Mouse (Mus musculus): ENCODE data around the gene Taf12. TPM values are rescaled to one million over a fixed set of nuclear protein-coding genes. Genes with fewer than 3 reads are reported as not detected.

Gene Taf12
- total and polyA plus RNA-seq, 3 experiments: 62.6 to 76.4 TPM; not detected in 1

DNA sequence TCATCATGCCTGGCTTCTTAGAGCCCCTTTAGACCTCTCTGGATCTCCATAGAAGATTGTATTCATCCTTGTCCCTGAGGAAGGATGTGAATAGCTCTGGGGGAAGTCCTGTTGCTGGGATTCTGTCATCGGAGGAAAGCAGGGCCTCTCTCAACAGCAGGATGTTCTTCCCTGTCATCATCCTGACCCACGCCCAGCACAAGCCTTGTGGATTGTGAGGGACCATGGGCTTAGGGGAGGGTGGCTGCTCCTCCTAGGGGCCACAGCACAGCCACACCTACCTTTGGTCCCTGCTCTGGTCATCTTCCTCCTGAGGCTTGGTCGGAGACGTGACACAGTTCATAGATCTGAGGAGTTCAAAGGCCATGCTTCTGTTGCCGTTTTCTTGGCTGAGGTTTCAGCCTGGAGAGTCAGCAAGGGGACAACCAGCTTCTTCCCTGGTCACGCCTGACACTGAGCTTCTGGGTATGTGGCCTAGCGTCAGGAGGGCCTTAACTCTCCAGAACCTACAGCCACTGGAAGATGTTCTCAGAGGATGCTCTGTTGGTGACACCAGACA lies 19.6 kb downstream of the Taf12 start:
- Histone ChIP-seq H3K79me2 (ENCODE audit: control insufficient read depth, insufficient read depth, low read length, poor library complexity) (no peaks in the 10 kb centered on the region), H3K9ac (ENCODE audit: control insufficient read depth, low read depth, low read length, poor library complexity, severe bottlenecking) (no peak overlapping the region), H3K27ac (ENCODE audit: control insufficient read depth, low read depth, low read length) (no peak overlapping the region), H3K36me3 (ENCODE audit: control insufficient read depth in 1 of 2, insufficient read depth in 2 of 2, low read length in 2 of 2) (peaks cover 0 to 2% of the 10 kb centered on the region in 2 experiments; a peak in 3 of 4 replicates), H3K9me3 (replicated peaks; ENCODE audit: insufficient read depth, low read length) (no peaks in the 10 kb centered on the region), H3K4me3 (ENCODE audit: control insufficient read depth in 1 of 2, insufficient read depth in 1 of 2, low read depth in 2 of 2, low read length in 2 of 2) (no peak overlapping the region), H3K27me3 (ENCODE audit: control insufficient read depth in 1 of 2, insufficient read depth in 2 of 2, low read length in 2 of 2) (no peaks in the 10 kb centered on the region), H3K4me1 (ENCODE audit: control insufficient read depth in 1 of 2, insufficient read depth in 2 of 2, low read length in 2 of 2) (peaks cover 0 to 4% of the 10 kb centered on the region in 2 experiments; a peak in 1 of 4 replicates)
- TF ChIP-seq ZC3H11A (IDR thresholded peaks at IDR 0.05; ENCODE audit: low read depth, low read length): no peak
- TF ChIP-seq CHD1 (IDR thresholded peaks at IDR 0.05; ENCODE audit: low read depth, low read length): no peak
- TF ChIP-seq ZKSCAN1 (IDR thresholded peaks at IDR 0.05; ENCODE audit: low read depth, low read length): no peak
- no peak for TF ChIP-seq TAL1 (IDR thresholded peaks at IDR 0.05; ENCODE audit: low read length)
- TF ChIP-seq MAX (IDR thresholded peaks at IDR 0.05; ENCODE audit: low read length): no peak
- no peak for TF ChIP-seq TCF12 (IDR thresholded peaks at IDR 0.05; ENCODE audit: low read depth, low read length)
- no peak for TF ChIP-seq SIN3A (IDR thresholded peaks at IDR 0.05; ENCODE audit: low read length)
- no peak for TF ChIP-seq USF2 (IDR thresholded peaks at IDR 0.05; ENCODE audit: borderline replicate concordance in 1 of 2, insufficient read depth in 1 of 2, low read depth in 1 of 2, low read length in 2 of 2)
- no peak for TF ChIP-seq MAZ (IDR thresholded peaks at IDR 0.05; ENCODE audit: low read depth, low read length)
- no peak for TF ChIP-seq SMC3 (IDR thresholded peaks at IDR 0.05; ENCODE audit: low read depth, low read length)
- no peak for TF ChIP-seq E2F4 (IDR thresholded peaks at IDR 0.05; ENCODE audit: borderline replicate concordance, low read depth, low read length)
- no peak for TF ChIP-seq POLR2A (IDR thresholded peaks at IDR 0.05; ENCODE audit: control insufficient read depth in 1 of 2, insufficient read depth in 1 of 2, low read depth in 1 of 2, low read length in 2 of 2, poor library complexity in 1 of 2)
- no peak for TF ChIP-seq TBP (IDR thresholded peaks at IDR 0.05; ENCODE audit: low read depth, low read length)
- TF ChIP-seq GATA1 (IDR thresholded peaks at IDR 0.05; ENCODE audit: low read depth, low read length): no peak
- no peak for DNase-seq (ENCODE audit: low read depth, low spot score)

DNA sequence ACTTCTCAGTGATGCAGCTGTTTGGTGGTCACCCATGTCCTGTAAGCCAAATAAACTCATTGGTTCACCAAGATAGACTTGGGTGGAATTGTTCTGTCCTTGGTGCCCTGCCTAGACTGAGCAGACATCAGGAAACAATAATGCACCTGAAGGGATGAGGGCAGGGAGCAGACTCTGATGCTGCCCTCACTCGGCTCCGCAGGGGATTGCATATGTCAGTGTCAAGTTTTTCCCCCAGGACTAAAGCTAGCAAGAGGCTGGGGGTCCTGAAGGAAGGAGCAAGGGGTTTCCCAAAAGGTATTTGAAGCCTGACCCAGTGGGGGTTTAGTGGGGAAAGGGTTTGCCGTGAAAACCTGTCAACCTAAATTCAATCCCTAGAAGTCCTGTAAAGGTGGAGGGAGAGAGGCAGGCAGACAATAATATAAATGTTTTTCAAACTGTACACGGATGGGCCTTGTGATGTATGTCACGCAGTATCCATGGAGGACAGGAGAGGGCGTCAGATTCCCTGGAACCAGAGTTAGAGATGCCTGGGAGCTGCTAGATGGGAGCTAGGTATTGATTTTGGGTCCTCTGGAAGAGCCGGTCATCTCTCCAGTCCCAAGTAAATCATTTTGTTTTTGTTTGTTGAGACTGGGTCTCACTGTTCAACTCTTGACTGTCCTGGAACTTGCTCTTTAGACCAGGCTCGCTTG lies 21.7 kb downstream of the Taf12 start:
- H3K79me2 ChIP-seq (ENCODE audit: control insufficient read depth, insufficient read depth, low read length, poor library complexity): no peaks in the 10 kb centered on the region
- H3K27me3 ChIP-seq (ENCODE audit: control insufficient read depth in 1 of 2, insufficient read depth in 2 of 2, low read length in 2 of 2): no peaks in the 10 kb centered on the region
- no peak overlapping the region for H3K27ac ChIP-seq (ENCODE audit: control insufficient read depth, low read depth, low read length)
- no peaks in the 10 kb centered on the region; a peak in 2 of 4 replicates for H3K36me3 ChIP-seq (ENCODE audit: control insufficient read depth in 1 of 2, insufficient read depth in 2 of 2, low read length in 2 of 2)
- no peak overlapping the region for H3K4me3 ChIP-seq (ENCODE audit: control insufficient read depth in 1 of 2, insufficient read depth in 1 of 2, low read depth in 2 of 2, low read length in 2 of 2)
- TF ChIP-seq CTCF (IDR thresholded peaks at IDR 0.05 in 2 of 3, conservative IDR thresholded peaks at IDR 0.05 in 1 of 3; ENCODE audit: control insufficient read depth in 1 of 3, insufficient read depth in 1 of 3, low read depth in 2 of 3, low read length in 3 of 3, poor library complexity in 1 of 3, severe bottlenecking in 1 of 3): peak; percentile 33 to 47 (median 40); a peak in 4 of 6 replicates
- no peak for TF ChIP-seq POLR2A (IDR thresholded peaks at IDR 0.05; ENCODE audit: control insufficient read depth in 1 of 2, insufficient read depth in 1 of 2, low read depth in 1 of 2, low read length in 2 of 2, poor library complexity in 1 of 2)
- TF ChIP-seq USF2 (IDR thresholded peaks at IDR 0.05; ENCODE audit: borderline replicate concordance in 1 of 2, insufficient read depth in 1 of 2, low read depth in 1 of 2, low read length in 2 of 2): no peak
- TF ChIP-seq SMC3 (IDR thresholded peaks at IDR 0.05; ENCODE audit: low read depth, low read length): peak; percentile 47
- TF ChIP-seq RAD21 (IDR thresholded peaks at IDR 0.05; ENCODE audit: low read depth, low read length): peak; percentile 37
- peaks cover 0 to 9% of the 10 kb centered on the region in 2 experiments; a peak in 2 of 4 replicates for H3K4me1 ChIP-seq (ENCODE audit: control insufficient read depth in 1 of 2, insufficient read depth in 2 of 2, low read length in 2 of 2)
- no peaks in the 10 kb centered on the region for H3K9me3 ChIP-seq (replicated peaks; ENCODE audit: insufficient read depth, low read length)
- H3K9ac ChIP-seq (ENCODE audit: control insufficient read depth, low read depth, low read length, poor library complexity, severe bottlenecking): no peak overlapping the region
- DNase-seq (ENCODE audit: low read depth, low spot score): no peak

Measured in MEL (cell line).